Mouse (Mus musculus) CH12.LX (cell line): ENCODE data around the gene Mgrn1. TPM values are rescaled to one million over a fixed set of nuclear protein-coding genes. Genes with fewer than 3 reads are reported as not detected.

Experiments used
- DNase-seq: peaks from one replicate; pipeline ENCODE4 v3.0.0-alpha.2; 2013; ENCODE audit errors: extremely low read depth
- H3K27ac ChIP-seq: 2 replicates; pipeline ENCODE4 v1.5.1; 2012; ENCODE audit warnings: low read depth, mild to moderate bottlenecking, control low read depth, moderate library complexity; ENCODE audit not compliant: insufficient read depth
- H3K27me3 ChIP-seq: replicated peaks from 2 replicates; pipeline ENCODE3; 2012; ENCODE audit warnings: inconsistent platforms
- H3K36me3 ChIP-seq, 2 experiments: replicated peaks in 1 of 2; 2 replicates each; pipeline versions ENCODE3 to v1.6.1; 2012; ENCODE audit warnings: inconsistent platforms in 1 of 2, low read length in 1 of 2, mild to moderate bottlenecking in 1 of 2, mixed read lengths in 1 of 2, moderate library complexity in 1 of 2; ENCODE audit not compliant: control insufficient read depth in 1 of 2, insufficient read depth in 1 of 2
- H3K4me1 ChIP-seq, 2 experiments: 2 replicates each; pipeline ENCODE4 v1.6.1; 2012; ENCODE audit warnings: inconsistent platforms in 1 of 2, moderate library complexity in 1 of 2; ENCODE audit not compliant: insufficient read depth in 2 of 2, control insufficient read depth in 1 of 2
- H3K4me2 ChIP-seq: 2 replicates; pipeline ENCODE4 v1.6.1; 2012; ENCODE audit warnings: low read depth, mild to moderate bottlenecking, control low read depth; ENCODE audit not compliant: poor library complexity, insufficient read depth, severe bottlenecking
- H3K4me3 ChIP-seq, 3 experiments: fragments of 150-350 bp in 1 of 3; sonication (generic) in 1 of 3; replicated peaks in 1 of 3; 2 replicates each; pipeline versions ENCODE3 to v1.5.1; 2011 to 2012; ENCODE audit warnings: low read depth in 2 of 3, low read length in 2 of 3, mild to moderate bottlenecking in 2 of 3, moderate library complexity in 2 of 3, control low read depth in 1 of 3, improper control_type of control experiment in 1 of 3, inconsistent platforms in 1 of 3, mixed read lengths in 1 of 3; ENCODE audit not compliant: poor library complexity in 1 of 3
- H3K79me2 ChIP-seq: replicated peaks from 2 replicates; pipeline ENCODE4 v1.6.1; 2012; ENCODE audit warnings: mild to moderate bottlenecking, moderate library complexity; ENCODE audit not compliant: control insufficient read depth, poor library complexity, insufficient read depth, severe bottlenecking; ENCODE audit errors: extremely low read depth
- H3K9ac ChIP-seq: 2 replicates; pipeline ENCODE4 v1.6.1; 2012; ENCODE audit warnings: low read depth, mild to moderate bottlenecking, control low read depth, moderate library complexity; ENCODE audit not compliant: insufficient read depth
- H3K9me3 ChIP-seq: replicated peaks from 2 replicates; pipeline ENCODE3; 2012; ENCODE audit warnings: low read length, inconsistent platforms, mixed read lengths
- BHLHE40 ChIP-seq: IDR thresholded peaks from 2 replicates; pipeline ENCODE4 v1.6.1; 2011; ENCODE audit warnings: mild to moderate bottlenecking, low read depth, low read length, improper control_type of control experiment
- ELF1 ChIP-seq: IDR thresholded peaks from 2 replicates; pipeline ENCODE4 v1.6.1; 2014; ENCODE audit warnings: low read depth, mild to moderate bottlenecking, inconsistent platforms, low read length, improper control_type of control experiment
- JUND ChIP-seq: conservative IDR thresholded peaks from 2 replicates; pipeline ENCODE4 v1.6.1; 2011; ENCODE audit warnings: low read depth, low read length, improper control_type of control experiment
- KAT2A ChIP-seq: IDR thresholded peaks from 2 replicates; pipeline ENCODE4 v1.6.1; 2012; ENCODE audit warnings: low read length, improper control_type of control experiment, inconsistent platforms; ENCODE audit not compliant: insufficient replicate concordance
- MAFK ChIP-seq: IDR thresholded peaks from 2 replicates; pipeline ENCODE4 v1.6.1; 2011; ENCODE audit warnings: low read length, improper control_type of control experiment; ENCODE audit not compliant: insufficient replicate concordance
- MAX ChIP-seq: IDR thresholded peaks from 2 replicates; pipeline ENCODE4 v1.6.1; 2011; ENCODE audit warnings: low read length, improper control_type of control experiment
- MEF2A ChIP-seq: IDR thresholded peaks from 2 replicates; pipeline ENCODE4 v1.6.1; 2014; ENCODE audit warnings: low read depth, mild to moderate bottlenecking, inconsistent platforms, low read length, improper control_type of control experiment, borderline replicate concordance
- NELFE ChIP-seq: IDR thresholded peaks from 2 replicates; pipeline ENCODE4 v1.6.1; 2011; ENCODE audit warnings: low read depth, low read length, improper control_type of control experiment
- NRF1 ChIP-seq: IDR thresholded peaks from 2 replicates; pipeline ENCODE4 v1.6.1; 2014; ENCODE audit warnings: low read depth, mild to moderate bottlenecking, inconsistent platforms, low read length, improper control_type of control experiment, moderate library complexity
- PAX5 ChIP-seq: IDR thresholded peaks from 2 replicates; pipeline ENCODE4 v1.6.1; 2012; ENCODE audit warnings: low read length, inconsistent platforms, mixed read lengths
- SIN3A ChIP-seq: IDR thresholded peaks from 2 replicates; pipeline ENCODE4 v1.6.1; 2012; ENCODE audit warnings: low read length, improper control_type of control experiment, inconsistent platforms
- TBP ChIP-seq: conservative IDR thresholded peaks from 2 replicates; pipeline ENCODE4 v1.6.1; 2011; ENCODE audit warnings: low read depth, low read length, improper control_type of control experiment
- UBTF ChIP-seq: IDR thresholded peaks from 2 replicates; pipeline ENCODE4 v1.6.1; 2012; ENCODE audit warnings: low read depth, mild to moderate bottlenecking, inconsistent platforms, low read length, improper control_type of control experiment, moderate library complexity
- ZC3H11A ChIP-seq: IDR thresholded peaks from 2 replicates; pipeline ENCODE4 v1.6.1; 2012; ENCODE audit warnings: low read depth, mild to moderate bottlenecking, inconsistent platforms, low read length, improper control_type of control experiment
- ZKSCAN1 ChIP-seq: IDR thresholded peaks from 2 replicates; pipeline ENCODE4 v1.6.1; 2012; ENCODE audit warnings: low read depth, inconsistent platforms, low read length, improper control_type of control experiment, borderline replicate concordance
- ZNF384 ChIP-seq: IDR thresholded peaks from 2 replicates; pipeline ENCODE4 v1.6.1; 2012; ENCODE audit warnings: low read depth, low read length, improper control_type of control experiment, inconsistent platforms
- dilution Hi-C: fragments of 300-500 bp; cut with MboI; formaldehyde crosslinking; loops from 2 replicates; pipeline ENCODE4 v1.14.3; 2020; ENCODE audit warnings: low sequenced_read_pairs; ENCODE audit not compliant: extremely low pct_unique_long_range_greater_than_20kb, extremely low pct_ligation_motif_present
- in situ Hi-C: fragments of 300-500 bp; cut with MboI; formaldehyde crosslinking; loops from 3 replicates; pipeline ENCODE4 v1.14.3; 2019; ENCODE audit warnings: low sequenced_read_pairs, low pct_ligation_motif_present, low pct_unique_long_range_greater_than_20kb, mixed read lengths
- polyA plus RNA-seq: library from polyadenylated mRNA; unstranded; fragments of >175 nt; gene quantifications from 2 replicates; pipeline ENCODE4 v1.2.1, GENCODE M21; 2012; ENCODE audit warnings: low read depth; ENCODE audit not compliant: insufficient read length
- total RNA-seq, 2 experiments: library from RNA; depleted of rRNA; stranded (reverse); fragments of 300-350 nt in 1 of 2; fragments of >200 nt in 1 of 2; gene quantifications; 2 replicates each; pipeline ENCODE4 v1.2.3; 2012 to 2014

Mgrn1 gene
- total and polyA plus RNA-seq, 3 experiments, result 11.7 to 16.9 (median 12.9) TPM

GRCm38 (mm10) chr16:4899711-4900110 is 13.7 kb downstream of the Mgrn1 start:
- dilution Hi-C loops, result no loop called here
- Histone ChIP-seq H3K27me3 (no peaks in the 10 kb centered on the region), H3K4me1 (peaks cover 8 to 22% of the 10 kb centered on the region in 2 experiments), H3K4me3 (no peak overlapping the region), H3K36me3 (peaks cover 0 to 2% of the 10 kb centered on the region in 2 experiments), H3K79me2 (no peaks in the 10 kb centered on the region), H3K9ac (no peak overlapping the region), H3K27ac (no peak overlapping the region), H3K4me2 (no peak overlapping the region), H3K9me3 (no peaks in the 10 kb centered on the region)
- no peak for DNase-seq
- TF ChIP-seq MAFK (no peak), ZNF384 (no peak), ZKSCAN1 (no peak), MEF2A (no peak), ZC3H11A (no peak), TBP (no peak), SIN3A (no peak), UBTF (no peak), JUND (no peak), ELF1 (no peak), NELFE (no peak), PAX5 (no peak), NRF1 (no peak), MAX (no peak), KAT2A (no peak)
- in situ Hi-C loops, result no loop called here

GRCm38 (mm10) chr16:4901167-4901566 is 15.1 kb downstream of the Mgrn1 start:
- no peak for DNase-seq
- H3K27me3 ChIP-seq, result no peaks in the 10 kb centered on the region
- dilution Hi-C loops (no loop called here), in situ Hi-C loops (no loop called here)
- no peak overlapping the region for H3K4me2 ChIP-seq
- no peak overlapping the region for H3K9ac ChIP-seq
- H3K36me3 ChIP-seq, result peaks cover 0 to 2% of the 10 kb centered on the region in 2 experiments
- TF ChIP-seq TBP, result no peak
- no peak for TF ChIP-seq NRF1
- TF ChIP-seq BHLHE40, result no peak
- no peak for TF ChIP-seq PAX5
- TF ChIP-seq NELFE, result no peak
- H3K4me3 ChIP-seq, result no peak overlapping the region
- H3K27ac ChIP-seq, result no peak overlapping the region
- peaks cover 8 to 22% of the 10 kb centered on the region in 2 experiments for H3K4me1 ChIP-seq
- H3K79me2 ChIP-seq, result no peaks in the 10 kb centered on the region
- H3K9me3 ChIP-seq, result no peaks in the 10 kb centered on the region
